Comparison of ENCODE assay signal across 34 mouse cellular contexts in the genomic region with DNA sequence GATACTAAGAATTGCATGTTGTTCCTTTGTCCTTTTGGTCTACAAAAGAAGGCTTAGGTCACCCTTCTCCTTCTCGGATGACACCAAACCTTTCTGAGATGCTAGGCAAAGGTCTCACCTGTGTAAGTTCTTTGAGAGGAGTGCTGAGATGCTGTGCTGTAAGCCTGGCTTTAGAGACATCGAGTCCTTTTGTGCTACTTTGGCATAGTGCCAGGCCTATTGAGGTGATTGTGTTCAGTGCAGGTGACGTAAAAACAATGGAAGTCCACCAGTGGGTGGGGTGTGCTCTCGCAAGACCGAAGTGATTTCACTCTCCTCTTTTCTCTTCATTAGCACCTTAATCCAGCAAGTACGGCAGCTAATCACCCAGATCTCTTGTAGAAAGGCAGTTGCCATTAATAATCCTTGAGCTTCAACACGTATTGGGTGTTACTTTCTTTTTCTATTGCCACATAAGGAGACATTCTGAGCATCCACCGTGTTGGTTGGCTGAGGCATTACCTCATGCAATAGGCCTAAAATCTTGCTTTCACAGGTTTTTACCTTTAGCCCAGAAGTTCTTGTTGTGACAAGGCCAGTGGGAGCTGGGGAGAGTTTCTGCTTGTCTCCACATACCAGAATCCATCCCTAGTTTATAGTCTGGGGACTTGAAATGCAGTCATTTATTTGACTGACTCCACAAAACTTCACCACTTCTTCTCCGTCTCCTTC. TPM values are rescaled to one million over a fixed set of nuclear protein-coding genes. Genes with fewer than 3 reads are reported as not detected.
A peak's percentile ranks its signal among the peaks of the same experiment; 100 is the strongest.
DNase-seq lines count a peak whose midpoint lies in the region; ATAC-seq and TF ChIP-seq lines count a peak whose summit lies in the region.
"Had no signal": no experiment of that assay in that cellular context is flagged by ENCODE, and none has a peak within 500 bp of the region (broad histone marks: within the 10 kb centered on the region; RNA-seq: fewer than 3 reads in every experiment).

No protein-coding gene starts in this region.

- no peak overlapping the region for H3K27ac ChIP-seq in embryonic facial prominence, embryonic 11.5 days (replicated peaks; ENCODE audit: low read depth, low read length)
- H3K27ac ChIP-seq in embryonic facial prominence, embryonic 10.5 days (replicated peaks) = no peak overlapping the region
- no peak overlapping the region for H3K27ac ChIP-seq in midbrain, postnatal 0 days (ENCODE audit: low read depth, low read length)
- no peak overlapping the region for H3K27ac ChIP-seq in left cerebral cortex, adult 2 months
- H3K27ac ChIP-seq: embryonic facial prominence, embryonic 12.5 days; forebrain, embryonic 10.5 days; forebrain, embryonic 13.5 days; heart, embryonic 15.5 days; hindbrain, embryonic 10.5 days; hindbrain, embryonic 13.5 days; intestine, embryonic 15.5 days had no signal

- no peak for ATAC-seq in embryonic facial prominence, embryonic 11.5 days (replicated peaks; ENCODE audit: insufficient number of reproducible peaks, low FRiP score, low TSS enrichment, low read depth)
- no peak for ATAC-seq in midbrain, postnatal 0 days (ENCODE audit: low FRiP score)
- ATAC-seq: forebrain, embryonic 13.5 days; hindbrain, embryonic 16.5 days; intestine, embryonic 15.5 days had no signal

- no peaks in the 10 kb centered on the region for H3K9me3 ChIP-seq in embryonic facial prominence, embryonic 11.5 days (replicated peaks; ENCODE audit: control insufficient read depth, low read length)
- H3K9me3 ChIP-seq in embryonic facial prominence, embryonic 10.5 days = no peaks in the 10 kb centered on the region
- H3K9me3 ChIP-seq in midbrain, postnatal 0 days (ENCODE audit: low read length) = no peaks in the 10 kb centered on the region
- H3K9me3 ChIP-seq: embryonic facial prominence, embryonic 12.5 days; forebrain, embryonic 10.5 days; forebrain, embryonic 13.5 days; heart, embryonic 12.5 days; heart, embryonic 15.5 days; hindbrain, embryonic 10.5 days; hindbrain, embryonic 13.5 days; intestine, embryonic 15.5 days had no signal

- no peak overlapping the region for H3K4me3 ChIP-seq in embryonic facial prominence, embryonic 11.5 days (ENCODE audit: low read depth, low read length)
- no peak overlapping the region for H3K4me3 ChIP-seq in embryonic facial prominence, embryonic 10.5 days
- no peak overlapping the region for H3K4me3 ChIP-seq in midbrain, postnatal 0 days (ENCODE audit: low read depth, low read length)
- no peak overlapping the region for H3K4me3 ChIP-seq in left cerebral cortex, adult 2 months
- H3K4me3 ChIP-seq: embryonic facial prominence, embryonic 12.5 days; forebrain, embryonic 10.5 days; forebrain, embryonic 13.5 days; heart, embryonic 12.5 days; heart, embryonic 15.5 days; hindbrain, embryonic 10.5 days; hindbrain, embryonic 13.5 days; intestine, embryonic 15.5 days had no signal

- TF ChIP-seq CTCF in midbrain, postnatal 0 days (IDR thresholded peaks at IDR 0.05) = no peak
- no peak for TF ChIP-seq CTCF in left cerebral cortex, adult 2 months (IDR thresholded peaks at IDR 0.05)

- no peak overlapping the region for H3K9ac ChIP-seq in embryonic facial prominence, embryonic 11.5 days (replicated peaks; ENCODE audit: low read length)
- no peak overlapping the region for H3K9ac ChIP-seq in midbrain, postnatal 0 days (replicated peaks; ENCODE audit: low read length, poor library complexity, severe bottlenecking)
- H3K9ac ChIP-seq: embryonic facial prominence, embryonic 12.5 days; forebrain, embryonic 13.5 days; heart, embryonic 12.5 days; heart, embryonic 15.5 days; hindbrain, embryonic 13.5 days; intestine, embryonic 15.5 days had no signal

- peak; percentile 8 for DNase-seq in embryonic facial prominence, embryonic 11.5 days (ENCODE audit: low spot score)
- DNase-seq in embryonic facial prominence, embryonic 10.5 days (ENCODE audit: low spot score) = no peak
- DNase-seq in ES-CJ7 (ENCODE audit: low read depth, low spot score) = peak; percentile 48
- peak; percentile 54 for DNase-seq in ZHBTc4 (ENCODE audit: low read depth, low spot score)
- peak; percentile 30 for DNase-seq in gonadal fat pad, adult 2 months (ENCODE audit: low read depth)
- DNase-seq in midbrain, postnatal 0 days (ENCODE audit: low spot score) = no peak
- no peak for DNase-seq in left cerebral cortex, adult 2 months (ENCODE audit: extremely low spot score in 1 of 2, low spot score in 2 of 2)
- DNase-seq in right cerebral cortex, postnatal 10 days (ENCODE audit: low spot score in 2 of 2) = no peak
- DNase-seq: adrenal gland, postnatal 10 days; cerebellum, adult 11-12 months; cerebellum, adult 8-10 months; cerebellum, postnatal 10 days; cerebellum, postnatal 36 days; embryo, embryonic 11 days; gastrocnemius, postnatal 25 days; heart, postnatal 10 days; heart, postnatal 36 days; kidney, adult 11 months had no signal

- H3K4me1 ChIP-seq in embryonic facial prominence, embryonic 11.5 days (ENCODE audit: control insufficient read depth, insufficient read depth, low read length) = no peaks in the 10 kb centered on the region
- H3K4me1 ChIP-seq in embryonic facial prominence, embryonic 10.5 days = no peaks in the 10 kb centered on the region
- H3K4me1 ChIP-seq in midbrain, postnatal 0 days (ENCODE audit: insufficient read depth, low read length) = no peaks in the 10 kb centered on the region
- H3K4me1 ChIP-seq: embryonic facial prominence, embryonic 12.5 days; heart, embryonic 12.5 days; heart, embryonic 15.5 days; hindbrain, embryonic 10.5 days; hindbrain, embryonic 13.5 days; intestine, embryonic 15.5 days had no signal

- 89% methylated on average over 9 of the region's 9 CpGs for WGBS in embryonic facial prominence, embryonic 11.5 days
- 90% methylated on average over 9 of the region's 9 CpGs for WGBS in embryonic facial prominence, embryonic 10.5 days
- 82% methylated on average over 9 of the region's 9 CpGs for WGBS in midbrain, postnatal 0 days

- H3K27me3 ChIP-seq in embryonic facial prominence, embryonic 11.5 days (ENCODE audit: control insufficient read depth, insufficient read depth, low read length) = no peaks in the 10 kb centered on the region
- H3K27me3 ChIP-seq in embryonic facial prominence, embryonic 10.5 days (replicated peaks; ENCODE audit: low read depth, poor library complexity, severe bottlenecking) = no peaks in the 10 kb centered on the region
- no peaks in the 10 kb centered on the region for H3K27me3 ChIP-seq in midbrain, postnatal 0 days (ENCODE audit: insufficient read depth, low read length)
- H3K27me3 ChIP-seq: embryonic facial prominence, embryonic 12.5 days; forebrain, embryonic 13.5 days; heart, embryonic 12.5 days; heart, embryonic 15.5 days; hindbrain, embryonic 13.5 days; intestine, embryonic 15.5 days had no signal

- H3K36me3 ChIP-seq in embryonic facial prominence, embryonic 11.5 days (replicated peaks; ENCODE audit: control insufficient read depth, insufficient read depth, low read depth, low read length) = no peaks in the 10 kb centered on the region
- H3K36me3 ChIP-seq in embryonic facial prominence, embryonic 10.5 days (replicated peaks) = no peaks in the 10 kb centered on the region
- H3K36me3 ChIP-seq in midbrain, postnatal 0 days (ENCODE audit: insufficient read depth, low read length) = no peaks in the 10 kb centered on the region
- H3K36me3 ChIP-seq: embryonic facial prominence, embryonic 12.5 days; forebrain, embryonic 10.5 days; heart, embryonic 12.5 days; heart, embryonic 15.5 days; hindbrain, embryonic 10.5 days; hindbrain, embryonic 13.5 days; intestine, embryonic 15.5 days had no signal

- intact Hi-C loops in left cerebral cortex, adult 2 months (cut with DNase I) = no loop called here

- H3K4me2 ChIP-seq in embryonic facial prominence, embryonic 11.5 days (ENCODE audit: low read depth, low read length) = no peak overlapping the region
- no peak overlapping the region for H3K4me2 ChIP-seq in midbrain, postnatal 0 days (ENCODE audit: low read depth, low read length, poor library complexity, severe bottlenecking)
- H3K4me2 ChIP-seq: embryonic facial prominence, embryonic 12.5 days; forebrain, embryonic 13.5 days; heart, embryonic 12.5 days; heart, embryonic 15.5 days; hindbrain, embryonic 13.5 days; intestine, embryonic 15.5 days had no signal

RNA-seq across cellular contexts. Expression of gene Krt23, which starts 7.3 kb away (rescaled TPM):
- polyA plus RNA-seq in embryonic facial prominence, embryonic 11.5 days (2014; fragmentation: Nextera tagmentation; extraction: Ambion mirVana) = 0.61 TPM in 1 of 2 replicates, not detected in the other
- 0.21 and 0.31 TPM in 2 replicates for polyA plus RNA-seq in embryonic facial prominence, embryonic 10.5 days (2016; fragmentation: Nextera tagmentation; extraction: Ambion mirVana)
- 20.2 and 32.9 TPM in 2 replicates for polyA plus RNA-seq in gonadal fat pad, adult 2 months (2012; rRNA removed)
- total RNA-seq in midbrain, postnatal 0 days (2014; rRNA removed) = 0.16 TPM in 1 of 2 replicates, not detected in the other
- polyA plus RNA-seq in midbrain, postnatal 0 days (2015; fragmentation: Nextera tagmentation; extraction: Ambion mirVana) = 0.32 TPM in 1 of 2 replicates, not detected in the other
- not detected for total RNA-seq in left cerebral cortex, adult 2 months (2021)
- total RNA-seq: adrenal gland, adult 18-20 months; gastrocnemius, adult 8-10 months; gastrocnemius, postnatal 25 days; granulocyte monocyte progenitor cell, adult 5-6 weeks; heart, adult 8-10 months; heart, postnatal 36 days; MEL had no signal
- polyA plus RNA-seq: brain, embryonic 14.5 days; cortical plate, adult 2 months; forebrain, embryonic 13.5 days; hindbrain, embryonic 10.5 days had no signal

RNA-seq across cellular contexts. Expression of gene Krt39, which starts 20.9 kb away (rescaled TPM):
- polyA plus RNA-seq in embryonic facial prominence, embryonic 11.5 days (2014; fragmentation: Nextera tagmentation; extraction: Ambion mirVana) = not detected in 2 replicates
- not detected in 2 replicates for polyA plus RNA-seq in embryonic facial prominence, embryonic 10.5 days (2016; fragmentation: Nextera tagmentation; extraction: Ambion mirVana)
- not detected in 2 replicates for polyA plus RNA-seq in gonadal fat pad, adult 2 months (2012; rRNA removed)
- not detected in 2 replicates for total RNA-seq in midbrain, postnatal 0 days (2014; rRNA removed)
- polyA plus RNA-seq in midbrain, postnatal 0 days (2015; fragmentation: Nextera tagmentation; extraction: Ambion mirVana) = not detected in 2 replicates
- not detected for total RNA-seq in left cerebral cortex, adult 2 months (2021)
- total RNA-seq: adrenal gland, adult 18-20 months; adrenal gland, postnatal 10 days; gastrocnemius, adult 8-10 months; gastrocnemius, postnatal 25 days; granulocyte monocyte progenitor cell, adult 5-6 weeks; heart, adult 8-10 months; heart, postnatal 10 days; heart, postnatal 36 days; MEL had no signal
- polyA plus RNA-seq: brain, embryonic 14.5 days; cortical plate, adult 2 months; embryonic facial prominence, embryonic 12.5 days; forebrain, embryonic 10.5 days; forebrain, embryonic 13.5 days; heart, embryonic 12.5 days; heart, embryonic 15.5 days; hindbrain, embryonic 10.5 days; hindbrain, embryonic 13.5 days; hindbrain, embryonic 16.5 days; intestine, embryonic 15.5 days had no signal

RNA-seq across cellular contexts. Expression of gene Krt40, which starts 42.7 kb away (rescaled TPM):
- not detected in 2 replicates for polyA plus RNA-seq in embryonic facial prominence, embryonic 11.5 days (2014; fragmentation: Nextera tagmentation; extraction: Ambion mirVana)
- polyA plus RNA-seq in embryonic facial prominence, embryonic 10.5 days (2016; fragmentation: Nextera tagmentation; extraction: Ambion mirVana) = not detected in 2 replicates
- polyA plus RNA-seq in gonadal fat pad, adult 2 months (2012; rRNA removed) = not detected in 2 replicates
- total RNA-seq in midbrain, postnatal 0 days (2014; rRNA removed) = not detected in 2 replicates
- polyA plus RNA-seq in midbrain, postnatal 0 days (2015; fragmentation: Nextera tagmentation; extraction: Ambion mirVana) = not detected in 2 replicates
- not detected for total RNA-seq in left cerebral cortex, adult 2 months (2021)
- total RNA-seq: adrenal gland, adult 18-20 months; adrenal gland, postnatal 10 days; gastrocnemius, adult 8-10 months; gastrocnemius, postnatal 25 days; granulocyte monocyte progenitor cell, adult 5-6 weeks; heart, adult 8-10 months; heart, postnatal 10 days; heart, postnatal 36 days; MEL had no signal
- polyA plus RNA-seq: brain, embryonic 14.5 days; cortical plate, adult 2 months; embryonic facial prominence, embryonic 12.5 days; forebrain, embryonic 10.5 days; forebrain, embryonic 13.5 days; heart, embryonic 12.5 days; heart, embryonic 15.5 days; hindbrain, embryonic 10.5 days; hindbrain, embryonic 13.5 days; hindbrain, embryonic 16.5 days; intestine, embryonic 15.5 days had no signal

RNA-seq across cellular contexts. Expression of gene Krtap3-3, which starts 50.4 kb away (rescaled TPM):
- polyA plus RNA-seq in embryonic facial prominence, embryonic 11.5 days (2014; fragmentation: Nextera tagmentation; extraction: Ambion mirVana) = not detected in 2 replicates
- polyA plus RNA-seq in embryonic facial prominence, embryonic 10.5 days (2016; fragmentation: Nextera tagmentation; extraction: Ambion mirVana) = not detected in 2 replicates
- polyA plus RNA-seq in gonadal fat pad, adult 2 months (2012; rRNA removed) = 0.66 and 1.0 TPM in 2 replicates
- not detected in 2 replicates for total RNA-seq in midbrain, postnatal 0 days (2014; rRNA removed)
- polyA plus RNA-seq in midbrain, postnatal 0 days (2015; fragmentation: Nextera tagmentation; extraction: Ambion mirVana) = not detected in 2 replicates
- not detected for total RNA-seq in left cerebral cortex, adult 2 months (2021)
- total RNA-seq: adrenal gland, adult 18-20 months; adrenal gland, postnatal 10 days; gastrocnemius, adult 8-10 months; gastrocnemius, postnatal 25 days; granulocyte monocyte progenitor cell, adult 5-6 weeks; heart, adult 8-10 months; heart, postnatal 10 days; heart, postnatal 36 days; MEL had no signal
- polyA plus RNA-seq: brain, embryonic 14.5 days; cortical plate, adult 2 months; embryonic facial prominence, embryonic 12.5 days; forebrain, embryonic 10.5 days; forebrain, embryonic 13.5 days; heart, embryonic 12.5 days; heart, embryonic 15.5 days; hindbrain, embryonic 10.5 days; hindbrain, embryonic 13.5 days; hindbrain, embryonic 16.5 days; intestine, embryonic 15.5 days had no signal

RNA-seq across cellular contexts. Expression of gene Krtap3-2, which starts 56.4 kb away (rescaled TPM):
- not detected in 2 replicates for polyA plus RNA-seq in embryonic facial prominence, embryonic 11.5 days (2014; fragmentation: Nextera tagmentation; extraction: Ambion mirVana)
- not detected in 2 replicates for polyA plus RNA-seq in embryonic facial prominence, embryonic 10.5 days (2016; fragmentation: Nextera tagmentation; extraction: Ambion mirVana)
- not detected in 2 replicates for polyA plus RNA-seq in gonadal fat pad, adult 2 months (2012; rRNA removed)
- total RNA-seq in midbrain, postnatal 0 days (2014; rRNA removed) = not detected in 2 replicates
- not detected in 2 replicates for polyA plus RNA-seq in midbrain, postnatal 0 days (2015; fragmentation: Nextera tagmentation; extraction: Ambion mirVana)
- total RNA-seq in left cerebral cortex, adult 2 months (2021) = not detected
- total RNA-seq: adrenal gland, adult 18-20 months; adrenal gland, postnatal 10 days; gastrocnemius, adult 8-10 months; gastrocnemius, postnatal 25 days; granulocyte monocyte progenitor cell, adult 5-6 weeks; heart, adult 8-10 months; heart, postnatal 10 days; heart, postnatal 36 days; MEL had no signal
- polyA plus RNA-seq: brain, embryonic 14.5 days; cortical plate, adult 2 months; embryonic facial prominence, embryonic 12.5 days; forebrain, embryonic 10.5 days; forebrain, embryonic 13.5 days; heart, embryonic 12.5 days; heart, embryonic 15.5 days; hindbrain, embryonic 10.5 days; hindbrain, embryonic 13.5 days; hindbrain, embryonic 16.5 days; intestine, embryonic 15.5 days had no signal

Comparison
In these comparisons a context has a peak if more than half of its experiments do, and no peak if none do; other contexts are left out.
1. DNase-seq: peak in embryonic facial prominence, embryonic 11.5 days (single experiment), ES-CJ7 (single experiment), ZHBTc4 (single experiment) and gonadal fat pad, adult 2 months (single experiment); none in embryonic facial prominence, embryonic 10.5 days (single experiment), midbrain, postnatal 0 days (single experiment), left cerebral cortex, adult 2 months (0 of 2) and right cerebral cortex, postnatal 10 days (0 of 2).
2. RNA of gene Krt23, which starts 7.3 kb away (polyA plus RNA-seq): 20.2 to 32.9 TPM in gonadal fat pad, adult 2 months; 0.32 TPM in midbrain, postnatal 0 days, 0.21 to 0.31 TPM in embryonic facial prominence, embryonic 10.5 days and 0.61 TPM in embryonic facial prominence, embryonic 11.5 days; every median in the first group is over 10 times any median in the second.